Mouse (Mus musculus) liver, embryonic 14.5 days (tissue): Measurements from ENCODE around the gene Plekhg2.

Experiments
- CTCF ChIP-seq: IDR thresholded peaks from 2 replicates; pipeline ENCODE4 v1.5.1; 2016; ENCODE audit warnings: antibody characterized with exemption, low read depth, control low read depth
- EP300 ChIP-seq: IDR thresholded peaks from 2 replicates; pipeline ENCODE4 v1.6.1; 2016; ENCODE audit warnings: antibody characterized with exemption, low read depth

DNA sequence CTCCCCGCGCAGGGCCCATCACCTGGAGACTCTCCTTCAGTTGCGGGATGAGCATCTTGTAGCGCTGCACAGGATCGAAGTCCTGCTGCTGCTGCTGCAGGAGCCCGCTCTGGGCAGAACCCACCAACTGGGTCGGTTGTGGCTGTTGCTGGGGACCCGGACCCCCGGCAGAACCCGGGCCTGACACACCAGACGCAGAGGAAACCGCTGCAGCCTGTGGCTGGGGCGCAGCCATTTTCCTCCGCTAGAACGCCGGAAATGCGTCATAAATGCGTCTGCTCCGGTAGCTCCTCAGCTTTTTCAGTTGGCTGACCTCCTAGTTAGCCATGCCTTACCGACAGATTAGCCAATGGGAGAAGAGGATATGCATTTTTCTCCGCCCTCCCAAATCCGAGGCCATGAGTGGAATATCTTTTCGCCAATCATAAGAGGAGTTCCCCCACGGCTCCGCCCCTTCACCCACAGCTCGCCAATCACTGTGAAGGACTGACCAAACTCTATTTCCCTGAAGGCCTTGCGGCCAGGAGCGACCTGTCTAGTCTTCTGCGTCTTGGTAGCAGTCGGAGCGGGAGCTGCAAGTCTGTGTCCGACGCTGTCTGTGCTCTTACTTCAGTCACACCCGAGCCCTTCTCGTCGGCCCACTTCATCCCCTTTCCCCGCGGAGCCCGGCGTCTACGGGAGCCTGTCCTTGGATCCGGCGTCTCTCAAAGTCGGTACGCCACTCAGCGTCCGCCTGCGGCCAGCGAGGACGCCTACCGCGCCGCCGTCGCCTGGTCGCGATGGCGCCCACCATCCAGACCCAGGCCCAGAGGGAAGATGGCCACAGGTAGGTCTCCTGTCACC is 20.3 kb upstream of the Plekhg2 start, which contains the start of the genes Med29 and Paf1:
- TF ChIP-seq CTCF (no peak), EP300 (no peak; the same call in 1 of the 2 replicates)
